Mouse (Mus musculus) kidney, embryonic 16.5 days (tissue): ENCODE measurements around the gene Prn. TPM values are rescaled to one million over a fixed set of nuclear protein-coding genes. Genes with fewer than 3 reads are reported as not detected.

Source experiments
- ATAC-seq: fragments of 200-750 bp; cut with Nextera tagmentation; 2 replicates; pipeline ENCODE4 v1.8.0; 2017; ENCODE audit warnings: moderate TSS enrichment; ENCODE audit not compliant: low FRiP score, low TSS enrichment
- H3K27ac ChIP-seq: fragments of 300-500 bp; sonication (generic); 2 replicates; pipeline ENCODE4 v1.5.1; 2014; ENCODE audit warnings: low read length
- H3K27me3 ChIP-seq: fragments of 300-500 bp; sonication (generic); 2 replicates; pipeline ENCODE4 v1.6.1; 2014; ENCODE audit warnings: low read length, control low read depth, mixed read lengths; ENCODE audit not compliant: insufficient read depth
- H3K36me3 ChIP-seq: fragments of 300-500 bp; sonication (generic); 2 replicates; pipeline ENCODE4 v1.6.1; 2014; ENCODE audit warnings: low read length, control low read depth, mixed read lengths; ENCODE audit not compliant: insufficient read depth
- H3K4me1 ChIP-seq: fragments of 300-500 bp; sonication (generic); 2 replicates; pipeline ENCODE4 v1.6.1; 2014; ENCODE audit warnings: low read length, control low read depth, mixed read lengths; ENCODE audit not compliant: insufficient read depth
- H3K4me2 ChIP-seq: fragments of 300-500 bp; sonication (generic); replicated peaks from 2 replicates; pipeline ENCODE4 v1.6.1; 2014; ENCODE audit warnings: low read depth, low read length
- H3K4me3 ChIP-seq: fragments of 300-500 bp; sonication (generic); 2 replicates; pipeline ENCODE4 v1.5.1; 2014; ENCODE audit warnings: mild to moderate bottlenecking, low read length
- H3K9ac ChIP-seq: fragments of 300-500 bp; sonication (generic); replicated peaks from 2 replicates; pipeline ENCODE4 v1.6.1; 2014; ENCODE audit warnings: low read length
- H3K9me3 ChIP-seq: fragments of 300-500 bp; sonication (generic); 2 replicates; pipeline ENCODE4 v1.6.1; 2016; ENCODE audit warnings: low read length, control low read depth
- WGBS: fragments of 180-500 bp; shearing (Covaris S2); extraction: QIAGEN DNeasy Blood & Tissue Kit; methylation state at CpG from one replicate; pipeline ENCODE4 v1.1.7; 2014; 5-methylcytosine and 5-hydroxymethylcytosine counted together
- polyA plus RNA-seq: library from polyadenylated mRNA; unstranded; fragments of >200 nt; fragmentation: Nextera tagmentation; extraction: Ambion mirVana; gene quantifications from 2 replicates; pipeline ENCODE4 v1.2.1, GENCODE M21; 2015

The Prn gene
- polyA plus RNA-seq, 1 experiment from 2014 or later = 0.25 TPM

DNA sequence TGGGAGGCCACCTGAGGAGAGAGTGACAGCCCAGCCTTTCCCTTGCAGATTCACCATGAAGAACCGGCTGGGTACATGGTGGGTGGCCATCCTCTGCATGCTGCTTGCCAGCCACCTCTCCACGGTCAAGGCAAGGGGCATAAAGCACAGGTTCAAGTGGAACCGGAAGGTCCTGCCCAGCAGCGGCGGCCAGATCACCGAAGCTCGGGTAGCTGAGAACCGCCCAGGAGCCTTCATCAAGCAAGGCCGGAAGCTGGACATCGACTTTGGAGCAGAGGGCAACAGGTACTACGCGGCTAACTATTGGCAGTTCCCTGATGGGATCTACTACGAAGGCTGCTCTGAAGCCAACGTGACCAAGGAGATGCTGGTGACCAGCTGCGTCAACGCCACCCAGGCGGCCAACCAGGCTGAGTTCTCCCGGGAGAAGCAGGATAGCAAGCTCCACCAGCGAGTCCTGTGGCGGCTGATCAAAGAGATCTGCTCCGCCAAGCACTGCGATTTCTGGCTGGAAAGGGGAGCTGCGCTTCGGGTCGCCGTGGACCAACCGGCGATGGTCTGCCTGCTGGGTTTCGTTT is 43.3 kb downstream of the Prn start:
- WGBS = 10% methylated on average over 29 of the region's 29 CpGs
- no peaks in the 10 kb centered on the region for H3K9me3 ChIP-seq
- H3K4me1 ChIP-seq = peaks cover 15% of the 10 kb centered on the region
- H3K9ac ChIP-seq = no peak overlapping the region
- H3K27me3 ChIP-seq = peaks cover 16% of the 10 kb centered on the region; the same call in 1 of the 2 replicates
- H3K4me2 ChIP-seq = peak overlapping the region; percentile 48
- peak overlapping the region; percentile 29 for H3K4me3 ChIP-seq
- no peak; the same call in 1 of the 2 replicates for ATAC-seq
- no peak overlapping the region for H3K27ac ChIP-seq
- no peaks in the 10 kb centered on the region for H3K36me3 ChIP-seq

GRCm38 (mm10) chr2:131953711-131954110 is 44.0 kb downstream of the Prn start:
- peak overlapping the region; percentile 29; the same call in 1 of the 2 replicates for H3K4me3 ChIP-seq
- 82% methylated on average over 4 of the region's 4 CpGs for WGBS

GRCm38 (mm10) chr2:131954835-131955234 is 45.1 kb downstream of the Prn start:
- WGBS = 60% methylated on average over 9 of the region's 9 CpGs
- Histone ChIP-seq H3K27ac (no peak overlapping the region), H3K4me3 (peak overlapping the region; percentile 26), H3K4me1 (peaks cover 15% of the 10 kb centered on the region), H3K4me2 (peak overlapping the region; percentile 55), H3K36me3 (no peaks in the 10 kb centered on the region), H3K9me3 (no peaks in the 10 kb centered on the region), H3K9ac (no peak overlapping the region), H3K27me3 (peaks cover 16% of the 10 kb centered on the region; the same call in 1 of the 2 replicates)
- no peak; the same call in 1 of the 2 replicates for ATAC-seq

More at GRCm38 (mm10) chr2:131953711-131954110, 44.0 kb downstream of the Prn start:
- no peak overlapping the region for H3K27ac ChIP-seq
- ATAC-seq = no peak
- H3K9ac ChIP-seq = no peak overlapping the region
- H3K4me1 ChIP-seq = peaks cover 15% of the 10 kb centered on the region
- peak overlapping the region; percentile 48 for H3K4me2 ChIP-seq
- H3K27me3 ChIP-seq = peaks cover 16% of the 10 kb centered on the region; the same call in 1 of the 2 replicates
- H3K9me3 ChIP-seq = no peaks in the 10 kb centered on the region
- H3K36me3 ChIP-seq = no peaks in the 10 kb centered on the region

DNA sequence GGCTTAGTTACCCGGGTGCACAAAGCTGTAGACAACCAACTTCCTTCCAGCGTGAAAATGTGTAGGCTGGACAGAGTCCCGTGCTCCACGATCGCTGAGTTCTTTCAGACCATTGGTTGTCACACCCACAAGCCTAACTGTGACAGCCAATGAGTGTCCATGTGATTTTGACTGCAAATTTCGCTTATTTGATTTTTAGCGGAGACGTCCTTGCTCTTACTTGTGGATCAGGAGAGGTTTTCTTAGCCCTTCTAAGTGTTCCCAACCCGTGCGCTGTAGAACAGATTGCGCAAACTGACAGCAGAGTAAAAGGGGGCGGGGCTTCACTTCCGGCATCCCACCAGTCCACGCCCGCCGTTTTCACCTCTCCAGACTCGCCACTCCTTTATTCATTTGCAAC is 45.5 kb downstream of the Prn start:
- Histone ChIP-seq H3K36me3 (no peaks in the 10 kb centered on the region), H3K9me3 (no peaks in the 10 kb centered on the region), H3K9ac (no peak overlapping the region), H3K4me2 (peak overlapping the region; percentile 55), H3K27me3 (peaks cover 16% of the 10 kb centered on the region; the same call in 1 of the 2 replicates), H3K4me1 (peaks cover 15% of the 10 kb centered on the region), H3K27ac (no peak overlapping the region), H3K4me3 (peak overlapping the region; percentile 26)
- 8% methylated on average over 17 of the region's 17 CpGs for WGBS
- no peak; the same call in 1 of the 2 replicates for ATAC-seq

- Histone ChIP-seq H3K27ac (no peak overlapping the region), H3K4me2 (no peak overlapping the region), H3K4me1 (peaks cover 15% of the 10 kb centered on the region), H3K9ac (no peak overlapping the region), H3K27me3 (peaks cover 16% of the 10 kb centered on the region; the same call in 1 of the 2 replicates), H3K4me3 (no peak overlapping the region), H3K9me3 (no peaks in the 10 kb centered on the region), H3K36me3 (no peaks in the 10 kb centered on the region)
- 85% methylated on average over 7 of the region's 7 CpGs for WGBS
- no peak for ATAC-seq
These were observed 46.8 kb downstream of the Prn start for GRCm38 (mm10) chr2:131956336-131957256.

DNA sequence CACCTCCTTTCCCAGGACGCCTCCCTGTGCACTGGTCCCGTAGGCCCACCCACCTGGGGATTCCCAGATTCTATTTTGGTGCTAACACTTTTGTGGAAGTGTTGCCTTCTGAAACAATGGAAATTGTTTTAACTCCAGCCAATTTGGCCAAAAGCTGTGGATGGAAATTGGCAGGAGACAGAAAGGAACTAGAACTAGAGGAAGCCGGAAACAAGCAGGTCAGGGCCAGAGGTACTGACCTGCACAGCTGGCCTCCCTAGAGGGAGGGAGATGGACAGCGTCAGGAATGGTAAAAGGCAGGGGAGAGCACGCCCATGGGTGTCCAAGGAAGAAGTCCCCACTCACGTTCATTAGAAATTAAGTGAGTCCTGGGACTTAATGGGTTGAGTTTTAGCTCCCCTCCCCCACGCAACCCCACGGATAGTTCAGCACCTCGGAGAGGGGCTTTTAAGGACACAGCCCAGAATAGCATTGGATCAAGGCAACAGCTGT is 48.0 kb downstream of the Prn start:
- Histone ChIP-seq H3K36me3 (no peaks in the 10 kb centered on the region), H3K9ac (no peak overlapping the region), H3K4me1 (peaks cover 9% of the 10 kb centered on the region), H3K4me2 (no peak overlapping the region), H3K4me3 (no peak overlapping the region), H3K27me3 (peaks cover 11% of the 10 kb centered on the region; the same call in 1 of the 2 replicates), H3K9me3 (no peaks in the 10 kb centered on the region), H3K27ac (no peak overlapping the region)
- no peak for ATAC-seq
- WGBS = 52% methylated on average over 9 of the region's 9 CpGs

DNA sequence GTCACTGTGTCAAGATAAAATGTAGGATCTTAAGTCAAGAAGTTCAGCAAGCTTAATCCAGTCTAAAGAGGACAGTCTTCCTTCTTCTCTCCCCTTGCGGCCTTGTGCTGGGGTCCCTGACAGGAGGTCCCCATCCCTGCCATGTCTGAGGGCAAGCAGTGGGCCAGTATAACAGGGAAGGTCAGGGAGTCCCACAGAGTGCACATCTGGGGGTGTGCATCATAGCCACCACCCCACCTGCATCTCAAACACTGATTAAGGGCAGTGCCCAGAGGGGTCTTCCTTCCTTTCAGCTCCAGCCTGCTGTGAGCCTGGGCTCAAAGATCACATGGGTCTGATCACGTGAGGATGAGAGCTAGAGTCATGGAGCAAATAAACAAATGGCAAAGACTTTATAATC is 51.9 kb downstream of the Prn start:
- Histone ChIP-seq H3K9me3 (no peaks in the 10 kb centered on the region), H3K27me3 (no peaks in the 10 kb centered on the region), H3K27ac (no peak overlapping the region), H3K4me2 (no peak overlapping the region), H3K4me3 (no peak overlapping the region), H3K36me3 (no peaks in the 10 kb centered on the region), H3K4me1 (no peaks in the 10 kb centered on the region), H3K9ac (no peak overlapping the region)
- 60% methylated on average over 2 of the region's 2 CpGs for WGBS
- no peak for ATAC-seq

DNA sequence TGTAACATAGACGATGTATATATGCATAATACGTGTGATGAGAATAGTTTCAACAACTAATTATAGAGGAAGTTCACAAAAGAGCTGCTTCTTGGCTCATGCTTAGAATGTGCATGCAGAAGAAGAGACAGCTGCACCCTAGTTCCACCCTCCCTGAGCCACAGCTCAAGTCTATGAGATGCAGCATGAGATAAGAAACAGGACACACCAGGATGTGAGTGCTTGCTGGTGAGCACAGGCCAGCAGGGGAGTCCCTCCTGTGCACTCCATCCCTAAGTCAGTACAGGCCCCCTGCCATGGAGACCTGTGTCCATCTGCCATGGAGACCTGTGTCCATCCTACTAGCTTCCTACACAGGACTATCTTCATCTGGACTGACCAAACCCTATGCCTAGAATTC is 60.8 kb downstream of the Prn start:
- H3K4me3 ChIP-seq = no peak overlapping the region
- H3K9me3 ChIP-seq = no peaks in the 10 kb centered on the region
- H3K36me3 ChIP-seq = no peaks in the 10 kb centered on the region
- H3K27me3 ChIP-seq = no peaks in the 10 kb centered on the region
- ATAC-seq = no peak
- no peak overlapping the region for H3K27ac ChIP-seq
- 93% methylated on average over 2 of the region's 2 CpGs for WGBS
- no peaks in the 10 kb centered on the region for H3K4me1 ChIP-seq
- no peak overlapping the region for H3K4me2 ChIP-seq
- H3K9ac ChIP-seq = no peak overlapping the region

DNA sequence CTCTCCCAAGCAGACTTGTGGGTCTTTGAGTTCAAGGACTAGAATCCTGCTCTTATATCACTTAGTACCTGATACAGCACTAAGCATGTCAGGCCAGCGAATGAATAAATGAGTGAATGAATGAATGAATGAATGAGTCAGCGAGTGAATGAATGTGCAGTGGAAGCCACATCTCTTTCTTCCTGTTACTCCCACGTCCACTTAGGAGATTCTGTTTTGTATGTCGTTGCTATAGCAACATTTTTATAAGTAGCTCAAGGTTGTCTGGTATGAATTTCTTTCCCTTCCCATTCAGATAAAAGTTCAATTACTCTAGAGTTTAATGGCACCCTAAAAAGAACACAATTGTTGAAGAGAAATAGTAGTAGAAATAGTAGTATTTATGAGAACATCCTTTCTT is 61.3 kb downstream of the Prn start:
- Histone ChIP-seq H3K27ac (no peak overlapping the region), H3K4me2 (no peak overlapping the region), H3K9ac (no peak overlapping the region), H3K4me3 (no peak overlapping the region), H3K36me3 (no peaks in the 10 kb centered on the region), H3K27me3 (no peaks in the 10 kb centered on the region), H3K4me1 (no peaks in the 10 kb centered on the region), H3K9me3 (no peaks in the 10 kb centered on the region)
- whole genome bisulfite sequencing = 81% methylated on average over 4 of the region's 4 CpGs
- no peak for ATAC-seq
